Mouse (Mus musculus) megakaryocyte progenitor cell, adult 5-6 weeks (primary cell): ENCODE measurements around the gene St14. TPM values are rescaled to one million over a fixed set of nuclear protein-coding genes. Genes with fewer than 3 reads are reported as not detected.

ENCODE experiments used
- ATAC-seq: replicated peaks from 2 replicates; pipeline ENCODE4 v1.8.0; 2016; ENCODE audit warnings: mild to moderate bottlenecking, moderate TSS enrichment, inconsistent platforms; ENCODE audit not compliant: poor library complexity
- total RNA-seq, 2 experiments: library from RNA; stranded (forward) in 1 of 2; stranded (reverse) in 1 of 2; fragments of 157-497, 149-512 nt in 1 of 2; fragments of 200-1000 nt in 1 of 2; gene quantifications; 2 replicates each; pipeline versions ENCODE4 v1.2.3 to v1.2.4; 2015 to 2017

St14 gene
- total RNA-seq, 2 experiments from 2014 or later = 3.0 to 15.9 TPM

DNA sequence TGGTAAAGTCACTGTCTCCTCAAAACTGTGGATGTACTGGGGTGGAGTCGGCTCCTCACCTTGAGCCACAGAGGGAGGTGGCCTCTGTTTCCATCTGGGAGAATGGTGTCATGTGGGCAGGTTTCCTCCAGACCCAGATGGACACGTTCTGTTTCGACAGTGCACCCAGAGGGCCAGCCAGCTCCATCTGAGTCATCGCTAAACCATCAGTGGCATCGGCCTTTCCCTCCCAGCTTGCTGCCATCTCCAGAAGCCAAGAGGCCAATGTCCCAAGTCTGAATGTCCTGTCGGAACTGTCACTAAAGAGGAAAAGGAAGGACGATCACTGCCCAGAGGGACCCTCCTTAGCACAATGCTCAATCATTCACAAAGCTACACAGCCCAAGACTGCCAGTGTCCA, 5.6 kb downstream of the St14 start:
- no peak for ATAC-seq

- ATAC-seq = no peak
Measured at GRCm38 (mm10) chr9:31122464-31123030, 9.1 kb downstream of the St14 start.

GRCm38 (mm10) chr9:31120533-31120915, 11.1 kb downstream of the St14 start:
- ATAC-seq = no peak

GRCm38 (mm10) chr9:31119882-31120532, 11.6 kb downstream of the St14 start:
- ATAC-seq = no peak

DNA sequence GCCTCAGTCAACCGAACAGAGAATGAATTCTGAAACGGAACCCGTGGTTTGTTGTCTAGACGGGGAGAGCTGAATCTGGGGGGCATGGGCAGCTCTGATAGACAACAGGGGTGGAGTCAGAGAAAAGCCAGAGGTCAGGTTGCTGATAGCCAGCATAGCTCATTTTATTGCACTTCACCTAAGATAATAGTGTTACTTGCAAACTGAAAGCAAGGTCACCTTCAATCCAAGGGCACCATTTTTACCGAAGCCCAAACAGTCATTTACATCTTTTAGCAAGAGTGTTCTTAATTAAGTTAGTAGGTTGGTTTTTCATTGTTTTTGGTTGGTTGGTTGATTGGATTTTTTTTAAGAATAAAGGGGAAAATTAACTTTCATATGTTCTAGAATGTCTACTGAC, 12.2 kb downstream of the St14 start:
- ATAC-seq = no peak

GRCm38 (mm10) chr9:31118520-31119298, 12.9 kb downstream of the St14 start:
- peak; percentile 34; the same call in 1 of the 2 replicates for ATAC-seq

GRCm38 (mm10) chr9:31117488-31117887, 14.2 kb downstream of the St14 start:
- ATAC-seq = no peak

- ATAC-seq = no peak
Measured at GRCm38 (mm10) chr9:31117088-31117487, 14.6 kb downstream of the St14 start.

DNA sequence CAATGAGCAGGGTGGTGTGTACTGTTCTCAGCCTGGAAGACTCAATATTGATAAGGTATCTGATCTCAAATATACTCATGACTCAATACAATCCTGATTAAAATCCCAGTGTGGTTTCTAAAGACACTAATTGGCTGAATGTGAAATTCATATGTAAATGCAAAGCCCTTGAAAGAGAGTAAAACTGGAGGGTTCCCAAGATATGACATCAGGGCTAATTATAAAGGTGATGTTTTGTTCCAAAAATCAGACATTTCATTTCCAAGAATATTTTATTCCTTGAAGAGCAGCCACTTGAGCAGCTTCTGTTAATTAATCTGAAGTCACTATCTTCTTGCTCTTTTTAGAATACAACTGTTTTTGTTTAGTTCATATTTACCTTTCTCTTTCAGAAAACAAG, 16.1 kb downstream of the St14 start:
- ATAC-seq = no peak

DNA sequence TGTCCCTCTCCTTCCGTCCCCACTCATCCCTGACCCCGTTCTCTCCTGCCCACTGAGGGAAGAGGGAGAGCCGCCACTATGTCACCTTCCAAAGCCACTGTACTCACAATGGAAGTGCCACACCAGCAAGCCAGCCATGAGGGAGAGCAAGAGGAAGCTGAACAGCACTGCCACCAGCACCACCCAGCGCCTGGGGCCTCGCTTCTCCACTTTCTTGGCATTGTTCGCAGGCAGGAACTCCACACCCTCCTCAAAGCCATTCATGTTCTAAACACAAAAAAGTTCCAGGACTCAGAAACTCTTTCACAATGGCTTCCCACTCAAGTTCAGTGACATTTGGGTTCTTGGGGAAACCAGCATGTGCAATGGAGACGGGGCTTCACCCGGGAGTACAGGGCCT, 23.2 kb downstream of the St14 start:
- no peak for ATAC-seq

DNA sequence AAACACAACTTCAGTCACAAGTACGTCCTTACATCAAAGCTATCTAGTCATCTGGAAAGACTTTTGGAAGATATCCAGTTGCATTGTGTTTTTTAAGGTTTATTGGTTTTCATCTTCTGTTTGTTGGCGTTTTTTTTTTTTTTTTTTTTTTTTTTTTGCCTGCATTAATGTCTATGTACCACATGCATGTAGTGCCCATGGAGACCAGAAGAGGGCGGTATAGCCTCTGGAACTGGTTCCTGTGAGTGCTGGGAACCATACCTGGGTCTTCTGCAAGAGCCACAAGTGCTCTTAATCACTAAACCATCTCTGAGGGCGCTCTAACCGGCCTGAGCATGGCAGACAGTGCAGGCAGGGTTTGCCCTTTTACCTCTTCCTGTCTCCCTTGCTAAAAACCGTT, 33.5 kb downstream of the St14 start:
- no peak for ATAC-seq

- ATAC-seq = no peak
Measured at GRCm38 (mm10) chr9:31097088-31098082, 34.3 kb downstream of the St14 start.

- no peak; the same call in 1 of the 2 replicates for ATAC-seq
Measured at GRCm38 (mm10) chr9:31092833-31093195, 38.8 kb downstream of the St14 start.

DNA sequence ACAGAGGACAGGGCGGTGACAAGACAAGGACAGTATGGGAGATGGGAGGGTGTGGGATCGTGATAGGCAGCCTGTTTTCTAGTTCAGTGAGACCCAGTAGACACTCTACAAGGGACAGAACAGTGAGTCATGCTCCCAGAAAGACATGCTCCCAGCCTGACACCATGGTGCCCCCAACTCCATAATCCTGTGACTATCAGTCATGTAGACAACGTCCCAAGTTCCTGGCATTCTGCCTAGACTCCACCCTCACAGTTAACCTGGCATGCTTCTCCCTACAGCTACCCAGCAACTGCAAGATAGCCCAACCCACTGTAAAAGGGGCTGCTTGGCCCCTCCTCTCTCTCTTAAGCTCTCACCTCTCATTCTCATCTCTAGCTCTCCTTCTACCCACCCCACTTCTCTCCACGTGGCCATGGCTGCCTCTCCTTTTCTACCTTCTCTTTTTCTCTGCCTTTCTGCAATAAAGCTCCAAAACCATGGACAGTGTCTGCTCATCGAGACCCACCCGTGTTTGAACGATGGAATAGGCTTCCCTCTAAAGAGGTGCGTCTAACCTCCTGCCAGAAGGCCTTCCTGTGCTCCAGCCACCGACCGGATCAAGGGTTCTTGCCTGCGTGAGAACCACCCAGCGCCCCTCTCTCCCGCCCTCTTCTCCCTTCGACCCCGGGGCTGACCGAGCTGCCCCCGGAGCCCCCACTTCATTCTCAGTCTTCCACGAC, 39.4 kb downstream of the St14 start:
- no peak for ATAC-seq

- no peak for ATAC-seq
Measured at GRCm38 (mm10) chr9:31091162-31091581, 40.5 kb downstream of the St14 start.

- no peak for ATAC-seq
Measured at GRCm38 (mm10) chr9:31090081-31091023, 41.3 kb downstream of the St14 start.

- no peak for ATAC-seq
Measured at GRCm38 (mm10) chr9:31089541-31089940, 42.1 kb downstream of the St14 start.

DNA sequence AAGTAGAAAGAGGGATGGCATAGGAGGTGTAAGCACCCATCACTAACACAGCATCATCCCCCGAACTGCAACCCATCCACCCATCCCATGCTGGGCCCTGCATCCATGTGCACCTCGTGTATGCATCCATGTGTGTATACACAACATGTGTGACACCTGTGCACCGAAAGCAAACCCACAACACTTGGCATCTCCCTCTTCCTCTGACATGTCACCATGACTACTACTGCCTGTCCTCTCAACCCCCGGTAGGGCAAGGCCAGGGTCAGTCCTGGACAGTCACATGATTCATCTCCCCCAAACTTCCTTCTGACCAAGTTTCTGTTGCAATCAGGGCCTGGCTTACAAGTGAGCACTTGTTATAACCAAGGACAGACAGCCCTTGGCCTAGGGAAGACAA, 42.8 kb downstream of the St14 start:
- no peak for ATAC-seq

- no peak for ATAC-seq
Measured at GRCm38 (mm10) chr9:31088116-31088515, 43.5 kb downstream of the St14 start.
